Mouse (Mus musculus) ES-E14 (cell line): Measurements from ENCODE around the gene Frem1. TPM values are rescaled to one million over a fixed set of nuclear protein-coding genes. Genes with fewer than 3 reads are reported as not detected.

Experiments used
- DNase-seq: peaks from one replicate; pipeline ENCODE4 v3.0.0-alpha.2; 2013; ENCODE audit warnings: low read depth, low spot score
- H3K27ac ChIP-seq: 2 replicates; pipeline ENCODE4 v1.5.1; 2012; ENCODE audit warnings: low read depth, mild to moderate bottlenecking, low read length, moderate library complexity, mixed read lengths; ENCODE audit not compliant: poor library complexity, insufficient read depth, severe bottlenecking
- H3K36me3 ChIP-seq: 2 replicates; pipeline ENCODE4 v1.6.1; 2012; ENCODE audit warnings: mild to moderate bottlenecking, low read length, moderate library complexity, mixed read lengths; ENCODE audit not compliant: control insufficient read depth, poor library complexity, insufficient read depth, severe bottlenecking
- H3K4me1 ChIP-seq, 2 experiments: fragments of 150-350 bp in 1 of 2; sonication (generic) in 1 of 2; 2 replicates each; pipeline ENCODE4 v1.6.1; 2012; ENCODE audit warnings: low read length in 2 of 2, mild to moderate bottlenecking in 1 of 2, mixed read lengths in 1 of 2; ENCODE audit not compliant: control insufficient read depth in 2 of 2, insufficient read depth in 2 of 2, poor library complexity in 1 of 2
- H3K4me3 ChIP-seq, 2 experiments: fragments of 150-350 bp in 1 of 2; sonication (generic) in 1 of 2; 2 replicates each; pipeline ENCODE4 v1.5.1; 2012; ENCODE audit warnings: low read length in 2 of 2, low read depth in 1 of 2, mild to moderate bottlenecking in 1 of 2, mixed read lengths in 1 of 2; ENCODE audit not compliant: insufficient read depth in 1 of 2, poor library complexity in 1 of 2, severe bottlenecking in 1 of 2
- H3K9ac ChIP-seq: 2 replicates; pipeline ENCODE4 v1.6.1; 2012; ENCODE audit warnings: low read depth, mild to moderate bottlenecking, low read length, mixed read lengths; ENCODE audit not compliant: poor library complexity, insufficient read depth, severe bottlenecking
- H3K9me3 ChIP-seq: fragments of 150-350 bp; sonication (generic); 2 replicates; pipeline ENCODE4 v1.6.1; 2012; ENCODE audit warnings: low read depth, mild to moderate bottlenecking, low read length; ENCODE audit not compliant: control insufficient read depth, insufficient read depth
- CHD2 ChIP-seq: IDR thresholded peaks from 2 replicates; pipeline ENCODE4 v1.6.1; 2014; ENCODE audit warnings: mild to moderate bottlenecking, low read depth, low read length, inconsistent platforms
- HCFC1 ChIP-seq: IDR thresholded peaks from 2 replicates; pipeline ENCODE4 v1.6.1; 2012; ENCODE audit warnings: low read length, inconsistent platforms, borderline replicate concordance; ENCODE audit not compliant: insufficient read depth
- MAFK ChIP-seq: IDR thresholded peaks from 2 replicates; pipeline ENCODE4 v1.6.1; 2014; ENCODE audit warnings: mild to moderate bottlenecking, low read depth, low read length, inconsistent platforms; ENCODE audit not compliant: insufficient read depth
- ZC3H11A ChIP-seq: IDR thresholded peaks from 2 replicates; pipeline ENCODE4 v1.6.1; 2012; ENCODE audit warnings: low read depth, mild to moderate bottlenecking, inconsistent platforms, low read length, borderline replicate concordance
- ZNF384 ChIP-seq: IDR thresholded peaks from 2 replicates; pipeline ENCODE4 v1.6.1; 2012; ENCODE audit warnings: low read depth, low read length, inconsistent platforms
- in situ Hi-C, 2 experiments: fragments of 600-800 bp; cut with MboI; formaldehyde crosslinking; loops; one replicate each; pipeline ENCODE4 v1.15.1; 2025; ENCODE audit warnings: low sequenced_read_pairs in 2 of 2, inconsistent platforms in 1 of 2; ENCODE audit not compliant: unreplicated experiment in 2 of 2
- total RNA-seq: library from RNA; depleted of rRNA; stranded (reverse); fragments of 300-350 nt; gene quantifications from 2 replicates; pipeline ENCODE4 v1.2.3, GENCODE M21; 2012

Frem1 gene
- total RNA-seq, 1 experiment: 0.58 TPM

GRCm38 (mm10) chr4:83056496-83056895 lies 4.4 kb upstream of the Frem1 start:
- Histone ChIP-seq H3K9me3 (no peaks in the 10 kb centered on the region), H3K27ac (no peak overlapping the region), H3K9ac (no peak overlapping the region), H3K36me3 (no peaks in the 10 kb centered on the region), H3K4me1 (peaks cover 4 to 5% of the 10 kb centered on the region in 2 experiments; a peak in 3 of 4 replicates), H3K4me3 (no peak overlapping the region)
- DNase-seq: no peak
- TF ChIP-seq ZNF384 (no peak), HCFC1 (no peak), CHD2 (no peak), ZC3H11A (no peak), MAFK (no peak)
- in situ Hi-C loops: no loop called here

- Histone ChIP-seq H3K9me3 (no peaks in the 10 kb centered on the region), H3K9ac (no peak overlapping the region), H3K27ac (no peak overlapping the region), H3K36me3 (no peaks in the 10 kb centered on the region), H3K4me1 (peaks cover 4 to 5% of the 10 kb centered on the region in 2 experiments; a peak in 3 of 4 replicates), H3K4me3 (no peak overlapping the region)
- DNase-seq: no peak
- TF ChIP-seq ZC3H11A (no peak), HCFC1 (no peak), ZNF384 (no peak), CHD2 (no peak), MAFK (no peak)
- in situ Hi-C loops: no loop called here
Measured at GRCm38 (mm10) chr4:83055444-83055843, 3.3 kb upstream of the Frem1 start.

GRCm38 (mm10) chr4:83053206-83053605 lies 1.1 kb upstream of the Frem1 start:
- in situ Hi-C loops: no loop called here
- DNase-seq: no peak

GRCm38 (mm10) chr4:83051176-83051575 lies 963 bp downstream of the Frem1 start:
- peaks cover 4 to 5% of the 10 kb centered on the region in 2 experiments; a peak in 3 of 4 replicates for H3K4me1 ChIP-seq
- in situ Hi-C loops: no loop called here
- DNase-seq: no peak

More at GRCm38 (mm10) chr4:83053206-83053605, 1.1 kb upstream of the Frem1 start:
- no peaks in the 10 kb centered on the region for H3K36me3 ChIP-seq
- peaks cover 4 to 5% of the 10 kb centered on the region in 2 experiments; a peak in 3 of 4 replicates for H3K4me1 ChIP-seq
- no peak overlapping the region for H3K9ac ChIP-seq
- H3K27ac ChIP-seq: no peak overlapping the region
- no peaks in the 10 kb centered on the region for H3K9me3 ChIP-seq
- TF ChIP-seq HCFC1: no peak
- no peak for TF ChIP-seq ZC3H11A
- TF ChIP-seq MAFK: no peak
- no peak for TF ChIP-seq ZNF384
- no peak for TF ChIP-seq CHD2
- H3K4me3 ChIP-seq: no peak overlapping the region

More at GRCm38 (mm10) chr4:83051176-83051575, 963 bp downstream of the Frem1 start:
- TF ChIP-seq ZC3H11A: no peak
- no peak for TF ChIP-seq MAFK
- no peak for TF ChIP-seq ZNF384
- TF ChIP-seq CHD2: no peak
- TF ChIP-seq HCFC1: no peak
- H3K36me3 ChIP-seq: no peaks in the 10 kb centered on the region
- H3K27ac ChIP-seq: no peak overlapping the region
- no peak overlapping the region for H3K4me3 ChIP-seq
- H3K9ac ChIP-seq: no peak overlapping the region
- H3K9me3 ChIP-seq: no peaks in the 10 kb centered on the region
